Mouse (Mus musculus) T-helper 1 cell (primary cell): Measurements from ENCODE around the gene Rnf216.

Experiments
- in situ Hi-C: fragments of 300-600 bp; cut with MboI, MseI; formaldehyde crosslinking; loops from one replicate; pipeline ENCODE4 v1.15.1; 2025; ENCODE audit warnings: high pct_unique_total_duplicates

Rnf216 gene

DNA sequence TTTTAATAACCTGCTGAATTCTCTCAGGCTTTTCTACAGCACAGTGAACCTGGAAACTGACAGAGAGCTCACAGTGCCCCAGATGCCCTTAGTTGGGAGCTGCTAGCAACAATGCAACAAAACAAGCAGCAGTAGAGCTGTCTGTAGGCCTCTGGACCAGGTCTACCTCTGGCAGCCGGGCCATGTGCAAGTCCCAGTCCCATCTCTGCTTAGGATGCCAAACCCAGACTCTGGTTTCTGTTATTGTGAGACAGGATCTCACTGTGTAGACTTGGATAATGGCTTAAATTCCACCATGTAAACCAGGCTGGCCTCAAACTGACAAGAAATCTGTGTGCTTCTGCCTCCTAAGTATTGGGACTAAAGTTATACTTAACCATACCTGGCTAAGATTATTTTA, 11.2 kb downstream of the Rnf216 start:
- in situ Hi-C loops = no loop called here

DNA sequence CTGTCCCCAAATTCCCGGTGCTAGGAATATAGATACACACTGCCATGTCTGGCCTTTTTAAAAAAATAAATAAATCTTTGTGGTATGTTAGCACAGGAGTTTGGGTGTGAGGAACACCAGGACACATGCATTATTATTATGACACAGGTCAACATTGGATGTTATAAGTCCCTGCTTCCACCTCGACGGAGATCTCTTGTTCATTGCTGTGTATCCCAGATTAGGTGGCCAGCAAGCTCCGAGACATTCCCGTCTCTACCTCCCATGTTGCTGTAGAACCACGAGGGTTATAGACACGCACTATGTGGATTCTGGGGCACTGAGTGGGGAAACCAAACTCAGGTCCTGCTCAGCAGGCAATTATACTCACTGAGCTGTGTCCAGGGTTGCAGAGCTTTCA, 17.5 kb downstream of the Rnf216 start:
- in situ Hi-C loops = no loop called here

- in situ Hi-C loops = no loop called here
These were observed 19.9 kb downstream of the Rnf216 start for GRCm38 (mm10) chr5:143092891-143093290.

DNA sequence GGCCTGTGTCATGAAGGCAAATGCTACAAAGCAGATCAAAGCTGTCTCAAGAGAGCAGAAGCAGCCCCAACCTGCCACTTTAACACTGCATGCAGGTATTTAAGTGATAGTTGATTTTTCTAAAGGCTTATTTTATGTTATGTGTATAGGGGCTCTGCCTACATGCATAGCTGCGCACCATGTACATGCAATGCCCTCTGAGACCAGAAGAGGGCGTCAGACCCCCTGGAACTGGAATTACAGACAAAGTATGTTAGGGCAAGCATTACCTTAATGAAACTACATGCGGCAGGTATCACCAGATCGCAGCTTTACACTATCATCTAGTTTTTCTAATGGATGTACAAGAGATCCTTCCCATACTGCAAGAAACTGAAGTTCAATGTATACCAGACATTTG, 27.9 kb downstream of the Rnf216 start:
- in situ Hi-C loops = no loop called here

DNA sequence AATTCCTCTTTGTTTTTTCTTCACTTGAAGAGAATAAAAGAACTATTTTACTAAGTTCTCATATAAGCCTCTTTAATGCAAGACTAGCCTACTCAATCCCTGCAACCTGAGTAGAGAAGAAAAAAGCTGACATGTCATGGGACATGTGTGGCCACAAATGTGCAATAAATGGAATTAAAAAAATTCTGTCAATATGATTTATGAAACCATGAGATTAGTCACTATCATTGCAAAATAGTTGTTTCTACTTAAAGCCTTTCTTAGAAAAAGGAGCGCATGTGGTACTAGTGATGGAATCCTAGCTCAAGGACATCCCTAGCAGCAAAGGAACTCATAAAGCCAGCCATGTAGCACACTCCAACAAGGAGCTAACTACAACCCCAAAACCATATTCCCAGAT, 33.0 kb downstream of the Rnf216 start:
- in situ Hi-C loops = no loop called here

DNA sequence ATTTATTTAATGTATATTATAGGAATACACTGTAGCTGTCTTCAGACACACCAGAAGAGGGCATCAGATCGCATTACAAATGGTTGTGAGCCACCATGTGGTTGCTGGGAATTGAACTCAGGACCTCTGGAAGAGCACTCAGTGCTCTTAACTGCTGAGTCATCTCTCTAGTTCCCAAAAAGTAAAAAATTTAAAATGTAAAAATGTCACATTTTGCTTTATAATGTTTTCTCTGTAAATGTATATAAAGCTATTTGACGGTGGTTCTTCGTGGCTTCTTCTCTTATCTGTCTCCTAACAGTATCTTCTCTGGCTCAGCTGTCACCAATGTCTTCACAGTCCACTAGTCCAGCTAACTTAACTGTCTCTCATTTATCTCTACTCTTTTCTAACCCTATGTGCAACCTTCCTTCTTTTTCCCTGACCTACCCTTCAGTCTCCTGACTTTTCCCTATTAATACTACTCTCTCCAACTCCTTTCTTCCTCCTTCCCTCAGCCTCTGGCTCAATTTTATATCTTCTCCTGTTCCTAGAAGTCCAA, 36.1 kb downstream of the Rnf216 start:
- in situ Hi-C loops = no loop called here

GRCm38 (mm10) chr5:143075987-143076386, 36.8 kb downstream of the Rnf216 start:
- in situ Hi-C loops = no loop called here

DNA sequence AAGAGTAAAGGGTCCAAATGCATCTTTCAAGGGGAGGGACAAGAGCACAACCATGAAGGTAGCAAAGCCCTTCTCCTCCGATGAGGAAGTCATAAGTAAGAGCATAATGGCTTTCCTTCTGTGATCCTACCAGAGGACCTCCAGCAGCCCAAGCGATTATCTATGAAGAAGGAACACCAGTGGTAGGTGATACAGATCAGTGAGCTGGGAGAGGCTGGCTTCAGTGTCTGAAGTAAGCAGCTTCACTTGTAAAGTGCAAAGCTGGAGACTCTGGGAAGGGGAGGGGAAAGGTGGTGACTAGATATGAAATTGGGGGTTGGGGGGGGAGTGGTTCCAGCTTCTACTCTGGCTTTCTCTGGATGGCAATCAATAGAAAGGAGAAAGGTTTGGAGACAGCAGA, 43.7 kb downstream of the Rnf216 start:
- in situ Hi-C loops = no loop called here

- in situ Hi-C loops = no loop called here
These were observed 44.4 kb downstream of the Rnf216 start for GRCm38 (mm10) chr5:143068382-143068781.

DNA sequence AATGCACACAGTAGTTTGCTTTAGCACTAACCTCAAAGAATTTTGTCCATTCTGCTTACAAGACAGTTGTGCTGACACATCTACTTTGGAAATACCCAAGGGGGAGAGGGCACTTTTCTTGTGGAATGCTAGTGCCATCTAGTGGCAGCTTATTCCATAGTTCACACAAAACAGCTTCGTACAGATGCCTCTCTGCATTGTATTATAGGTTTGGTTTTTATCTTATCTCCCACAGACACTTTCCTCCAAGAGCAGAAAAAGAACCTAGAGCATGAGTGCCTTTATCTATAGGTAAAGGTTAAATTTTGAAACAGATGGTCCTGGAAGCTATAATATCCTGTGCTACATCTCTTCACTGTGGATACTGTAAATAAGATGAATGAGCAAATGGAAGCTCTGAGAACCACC, 46.2 kb downstream of the Rnf216 start:
- in situ Hi-C loops = no loop called here

DNA sequence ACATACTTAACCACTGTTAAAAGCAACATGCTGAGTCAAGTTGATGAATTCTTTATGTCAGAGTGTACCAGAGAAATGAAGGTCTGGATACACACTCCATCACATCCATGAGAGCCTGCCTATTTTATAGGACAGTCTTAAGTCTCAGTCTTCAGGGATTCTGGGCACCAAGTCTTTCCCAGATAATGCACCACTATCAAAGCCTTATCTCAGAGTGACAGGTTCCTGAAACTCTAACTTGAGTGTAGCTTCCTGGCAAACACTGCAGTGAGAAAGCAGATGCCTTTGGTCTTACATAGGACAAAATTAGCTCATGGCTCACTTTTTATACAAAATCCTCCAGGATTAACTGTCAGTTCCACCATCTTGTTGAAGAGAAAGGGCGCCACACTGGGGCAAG, 46.7 kb downstream of the Rnf216 start:
- in situ Hi-C loops = no loop called here

DNA sequence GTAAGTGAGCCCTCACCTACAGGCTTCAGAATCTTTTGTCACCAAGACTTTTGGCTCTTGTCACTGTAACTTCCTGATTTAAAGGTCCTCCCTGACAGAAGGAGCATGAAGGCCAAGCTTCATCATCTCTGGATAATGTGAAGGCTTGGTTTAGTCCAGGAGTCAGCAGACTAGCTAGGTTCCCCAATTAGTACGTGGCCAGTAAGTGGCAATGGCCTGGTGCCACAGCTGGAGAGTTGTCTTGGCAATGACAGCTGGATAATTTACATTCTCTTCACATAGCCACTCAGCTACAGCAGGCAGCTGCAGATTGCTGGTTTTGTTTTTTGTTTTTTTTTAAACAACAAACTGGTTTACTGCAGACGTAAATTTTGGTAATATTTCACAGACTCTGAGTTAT, 47.6 kb downstream of the Rnf216 start:
- in situ Hi-C loops = no loop called here

GRCm38 (mm10) chr5:143062251-143062650, 50.5 kb downstream of the Rnf216 start:
- in situ Hi-C loops = no loop called here

DNA sequence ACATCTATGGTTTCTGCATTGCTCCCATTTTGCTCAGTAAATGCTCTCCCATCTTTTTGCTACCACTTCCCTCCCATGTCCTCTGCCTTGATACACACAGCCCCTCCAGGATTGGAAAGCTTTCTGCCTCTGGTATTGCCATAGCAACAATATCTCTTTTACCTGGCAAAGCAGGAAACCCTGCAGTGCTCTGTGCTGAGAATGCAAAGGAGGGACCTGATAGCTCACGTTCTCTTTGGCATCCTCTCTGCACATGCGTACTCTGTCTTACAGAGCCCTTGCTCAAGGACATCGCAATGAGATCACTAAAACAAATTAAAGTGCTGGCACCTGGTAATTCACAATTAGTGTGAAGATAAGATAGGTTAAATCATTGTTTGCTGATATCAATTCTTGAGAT, 51.3 kb downstream of the Rnf216 start:
- in situ Hi-C loops = no loop called here

GRCm38 (mm10) chr5:143060774-143061385, 51.9 kb downstream of the Rnf216 start:
- in situ Hi-C loops = no loop called here

- in situ Hi-C loops = no loop called here
These were observed 52.8 kb downstream of the Rnf216 start for GRCm38 (mm10) chr5:143059958-143060357.

DNA sequence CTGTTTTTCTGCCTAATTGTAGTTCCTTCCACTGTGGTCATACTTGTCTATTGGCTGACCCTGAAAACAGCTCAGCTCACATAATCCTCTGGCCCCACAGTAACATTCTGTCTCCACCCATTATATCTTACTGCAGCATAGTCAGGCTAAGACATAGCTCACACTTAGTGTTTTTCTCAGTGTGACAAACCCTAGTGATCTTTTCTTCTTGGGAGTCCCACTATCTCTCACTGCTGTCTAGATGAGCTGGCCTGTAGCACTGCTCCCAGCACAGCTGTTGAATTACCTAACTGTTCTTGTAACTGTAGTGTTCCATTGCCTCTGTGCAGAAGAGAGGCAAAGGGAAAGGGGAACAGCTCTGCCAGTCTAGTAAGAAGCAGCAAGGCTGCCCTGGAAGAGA, 53.6 kb downstream of the Rnf216 start:
- in situ Hi-C loops = no loop called here

- in situ Hi-C loops = no loop called here
These were observed 54.1 kb downstream of the Rnf216 start for GRCm38 (mm10) chr5:143058675-143059074.

GRCm38 (mm10) chr5:143058208-143058607, 54.6 kb downstream of the Rnf216 start:
- in situ Hi-C loops = no loop called here

DNA sequence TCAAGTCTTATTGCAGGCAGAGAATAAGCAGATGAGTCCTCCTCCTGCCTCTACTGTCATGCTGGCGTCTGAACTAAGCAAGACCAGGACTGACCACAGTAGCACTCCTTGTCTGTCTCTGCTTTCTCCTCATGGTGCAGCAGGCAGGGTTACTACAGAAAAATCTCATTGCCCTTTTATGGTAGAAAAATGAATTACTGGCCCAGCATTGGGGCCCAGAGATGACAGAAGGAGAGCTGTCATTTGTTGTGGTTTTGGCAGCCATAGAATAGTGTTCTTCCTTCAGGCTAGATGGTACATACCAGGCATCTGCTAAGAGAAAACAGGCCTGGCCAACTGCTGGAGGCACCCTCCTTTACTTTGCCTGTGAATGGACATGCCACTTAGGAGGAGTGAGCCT, 55.0 kb downstream of the Rnf216 start:
- in situ Hi-C loops = no loop called here

DNA sequence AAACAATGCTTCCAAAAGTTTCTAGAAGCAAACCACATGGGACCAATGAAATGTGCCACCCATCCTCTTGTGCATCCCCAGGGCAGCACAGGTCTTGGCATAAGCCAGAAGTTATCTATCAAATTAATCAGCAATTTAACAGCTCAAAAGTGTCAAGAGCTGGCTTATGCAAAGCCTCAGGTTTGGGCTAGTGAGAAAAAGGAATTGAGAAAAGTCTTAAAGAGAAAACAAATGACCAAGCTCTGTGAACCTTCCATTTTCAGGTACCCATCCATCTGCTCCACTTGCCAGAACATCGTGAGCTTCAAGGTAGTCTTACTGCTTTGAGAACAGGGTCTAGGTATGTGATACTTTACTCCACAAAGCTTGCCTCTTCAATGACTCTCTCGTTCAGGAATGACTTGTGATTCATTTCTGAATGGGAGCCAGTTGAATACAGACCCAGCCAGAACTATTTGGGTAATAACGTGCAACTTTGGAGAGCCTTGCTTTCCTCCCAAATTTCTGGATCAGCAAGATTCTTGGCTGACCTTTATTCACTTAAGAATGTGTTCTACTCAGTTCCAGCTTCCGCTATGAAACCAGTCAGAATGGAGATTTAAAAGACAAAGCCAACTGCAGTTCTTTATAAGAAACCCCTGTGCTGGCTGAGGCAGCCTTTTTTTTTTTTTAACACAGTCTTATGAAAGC, 56.5 kb downstream of the Rnf216 start:
- in situ Hi-C loops = no loop called here

- in situ Hi-C loops = no loop called here
These were observed 57.2 kb downstream of the Rnf216 start for GRCm38 (mm10) chr5:143055501-143056125.

DNA sequence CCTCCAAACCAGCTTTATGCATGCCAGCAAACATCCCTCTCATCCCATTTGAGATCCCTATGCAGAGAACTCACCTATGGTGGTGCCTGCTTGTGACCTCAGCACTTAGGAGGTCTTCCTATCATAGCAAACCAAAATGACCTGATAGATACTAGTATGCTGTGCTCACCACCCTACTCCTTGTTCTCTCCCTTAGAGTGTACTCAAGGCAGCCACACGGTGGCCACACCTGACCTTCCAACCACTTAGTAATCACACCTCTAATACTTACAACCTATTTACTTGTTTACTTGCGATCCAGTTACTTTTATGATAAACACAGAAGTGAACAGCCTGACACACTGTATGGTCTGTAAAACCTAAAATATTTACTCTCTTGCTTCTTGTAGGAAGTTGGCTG, 58.1 kb downstream of the Rnf216 start:
- in situ Hi-C loops = no loop called here
